Mouse (Mus musculus): Measurements from ENCODE around the gene Zscan2. TPM values are rescaled to one million over a fixed set of nuclear protein-coding genes. Genes with fewer than 3 reads are reported as not detected.

Gene Zscan2
- total RNA-seq (2014; rRNA removed) (3.0 and 4.6 TPM in 2 replicates), polyA plus RNA-seq (2012; rRNA removed) (1.6 and 2.7 TPM in 2 replicates)

DNA sequence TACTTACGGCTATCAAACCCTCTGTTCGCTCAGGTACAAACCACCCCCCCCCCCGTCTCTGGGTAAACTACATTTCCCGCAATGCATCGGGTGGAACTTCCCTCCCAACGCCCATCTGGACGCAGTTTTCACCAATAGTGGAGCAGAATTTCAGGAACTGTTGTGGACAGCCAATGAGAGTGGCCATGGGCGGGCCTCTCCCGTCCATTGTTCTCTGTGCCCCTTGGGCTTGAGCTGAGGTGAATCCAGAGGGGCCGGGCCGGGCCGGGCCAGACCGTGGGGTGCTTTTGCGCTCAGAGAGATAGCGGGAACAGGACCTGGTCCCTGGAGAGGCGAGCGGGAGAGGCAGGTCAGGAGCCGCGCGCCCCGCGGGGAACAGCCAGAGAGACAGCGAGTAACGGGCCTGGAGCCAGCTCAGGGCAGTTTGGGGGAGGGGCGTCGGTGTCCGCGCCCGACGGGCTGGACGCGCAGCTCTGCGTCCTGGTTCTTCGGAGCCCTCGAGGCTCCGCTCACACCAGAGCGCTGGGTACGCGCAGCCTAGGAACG is at the start of gene Zscan2:
Gene Zscan2 (plus strand): TSS at position 192 of the 546 bp plus-strand sequence.
- TF ChIP-seq CTCF (IDR thresholded peaks at IDR 0.05; ENCODE audit: low read depth, low read length): no peak
- peak; percentile 73; the same call in 1 of the 2 replicates for TF ChIP-seq POLR2A (IDR thresholded peaks at IDR 0.05; ENCODE audit: extremely low read depth, insufficient read depth, low read length)
- under 1% methylated on average over 40 of the region's 40 CpGs for WGBS
- peak; percentile 93 for DNase-seq (ENCODE audit: extremely low read depth, low read depth, low spot score)

DNA sequence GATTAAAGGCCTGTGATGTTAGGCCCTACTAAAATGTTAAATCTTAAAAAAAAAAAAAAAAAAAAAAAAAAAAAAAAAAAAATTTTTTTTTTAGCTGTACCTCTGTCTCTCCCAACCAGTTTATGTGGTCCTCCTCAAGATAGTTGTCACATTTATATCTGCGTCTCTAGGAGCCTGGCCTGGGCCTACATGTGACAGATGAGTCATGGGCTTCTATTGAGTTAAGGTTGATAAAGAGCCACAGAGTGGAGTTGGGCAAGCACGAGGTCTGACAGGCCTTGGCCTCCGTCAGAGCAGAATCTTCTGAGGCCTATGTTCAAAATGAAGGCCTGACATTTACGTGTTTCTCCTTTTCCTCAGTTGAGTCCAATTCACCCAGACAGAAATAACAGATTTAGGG is 47.3 kb upstream of the Zscan2 start:
- TF ChIP-seq POLR2A (IDR thresholded peaks at IDR 0.05; ENCODE audit: extremely low read depth, insufficient read depth, low read length) (no peak), CTCF (IDR thresholded peaks at IDR 0.05; ENCODE audit: low read depth, low read length) (no peak)
- Histone ChIP-seq H3K4me1 (ENCODE audit: control insufficient read depth, insufficient read depth, low read length) (no peaks in the 10 kb centered on the region), H3K27ac (replicated peaks; ENCODE audit: insufficient read depth, low read depth, low read length) (no peak overlapping the region), H3K4me3 (ENCODE audit: insufficient read depth, low read depth, low read length) (no peak overlapping the region), H3K27me3 (ENCODE audit: control insufficient read depth, insufficient read depth, low read length) (no peaks in the 10 kb centered on the region), H3K79me2 (ENCODE audit: control insufficient read depth, insufficient read depth, low read length) (no peaks in the 10 kb centered on the region), H3K9ac (ENCODE audit: low read depth, low read length) (no peak overlapping the region), H3K36me3 (ENCODE audit: control insufficient read depth, insufficient read depth, low read length) (no peaks in the 10 kb centered on the region)
- DNase-seq (ENCODE audit: extremely low read depth, low read depth, low spot score): no peak
- 93% methylated on average over 4 of the region's 4 CpGs for WGBS

More for the DNA sequence above, at the start of gene Zscan2:
- Histone ChIP-seq H3K79me2 (ENCODE audit: control insufficient read depth, insufficient read depth, low read length) (peaks cover 6% of the 10 kb centered on the region; the same call in 1 of the 2 replicates), H3K27me3 (ENCODE audit: control insufficient read depth, insufficient read depth, low read length) (no peaks in the 10 kb centered on the region), H3K4me3 (ENCODE audit: insufficient read depth, low read depth, low read length) (peak within 1 kb of the TSS; percentile 88), H3K4me1 (ENCODE audit: control insufficient read depth, insufficient read depth, low read length) (peaks cover 12% of the 10 kb centered on the region; the same call in 1 of the 2 replicates), H3K27ac (replicated peaks; ENCODE audit: insufficient read depth, low read depth, low read length) (peak within 1 kb of the TSS; percentile 95), H3K36me3 (ENCODE audit: control insufficient read depth, insufficient read depth, low read length) (no peaks in the 10 kb centered on the region), H3K9ac (ENCODE audit: low read depth, low read length) (peak within 1 kb of the TSS; percentile 90)

DNA sequence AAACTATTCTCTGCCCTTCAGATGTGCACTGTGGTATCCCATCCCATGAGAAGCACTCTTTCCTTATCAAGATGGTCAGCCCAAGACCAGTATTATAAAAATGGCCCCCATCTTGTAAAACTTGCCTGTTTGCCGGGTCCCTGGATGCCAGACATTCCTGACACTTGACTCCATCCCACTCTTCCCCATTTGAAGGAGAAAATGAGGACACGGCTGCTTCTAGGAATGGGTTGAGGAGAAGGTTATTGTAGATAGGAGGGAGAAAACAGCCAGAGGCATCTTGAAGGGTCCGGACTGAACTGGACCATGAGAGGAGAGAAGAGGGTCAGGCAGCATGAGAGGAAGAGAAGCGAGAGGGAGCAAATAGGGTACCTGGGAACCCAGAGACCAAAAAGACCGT is 44.1 kb upstream of the Zscan2 start:
- 71% methylated on average over 5 of the region's 5 CpGs for WGBS
- H3K27me3 ChIP-seq (ENCODE audit: control insufficient read depth, insufficient read depth, low read length): no peaks in the 10 kb centered on the region
- H3K4me1 ChIP-seq (ENCODE audit: control insufficient read depth, insufficient read depth, low read length): no peaks in the 10 kb centered on the region
- DNase-seq (ENCODE audit: extremely low read depth, low read depth, low spot score): no peak
- TF ChIP-seq POLR2A (IDR thresholded peaks at IDR 0.05; ENCODE audit: extremely low read depth, insufficient read depth, low read length) (no peak), CTCF (IDR thresholded peaks at IDR 0.05; ENCODE audit: low read depth, low read length) (no peak)
- H3K4me3 ChIP-seq (ENCODE audit: insufficient read depth, low read depth, low read length): no peak overlapping the region
- H3K27ac ChIP-seq (replicated peaks; ENCODE audit: insufficient read depth, low read depth, low read length): no peak overlapping the region
- H3K9ac ChIP-seq (ENCODE audit: low read depth, low read length): no peak overlapping the region
- no peaks in the 10 kb centered on the region for H3K79me2 ChIP-seq (ENCODE audit: control insufficient read depth, insufficient read depth, low read length)
- no peaks in the 10 kb centered on the region for H3K36me3 ChIP-seq (ENCODE audit: control insufficient read depth, insufficient read depth, low read length)

GRCm38 (mm10) chr7:80820838-80821237 is 39.9 kb upstream of the Zscan2 start:
- Histone ChIP-seq H3K27me3 (ENCODE audit: control insufficient read depth, insufficient read depth, low read length) (no peaks in the 10 kb centered on the region), H3K4me1 (ENCODE audit: control insufficient read depth, insufficient read depth, low read length) (no peaks in the 10 kb centered on the region), H3K9ac (ENCODE audit: low read depth, low read length) (no peak overlapping the region), H3K27ac (replicated peaks; ENCODE audit: insufficient read depth, low read depth, low read length) (no peak overlapping the region), H3K36me3 (ENCODE audit: control insufficient read depth, insufficient read depth, low read length) (no peaks in the 10 kb centered on the region), H3K79me2 (ENCODE audit: control insufficient read depth, insufficient read depth, low read length) (no peaks in the 10 kb centered on the region), H3K4me3 (ENCODE audit: insufficient read depth, low read depth, low read length) (no peak overlapping the region)
- TF ChIP-seq POLR2A (IDR thresholded peaks at IDR 0.05; ENCODE audit: extremely low read depth, insufficient read depth, low read length) (no peak), CTCF (IDR thresholded peaks at IDR 0.05; ENCODE audit: low read depth, low read length) (no peak)
- 86% methylated on average over 4 of the region's 4 CpGs for WGBS
- DNase-seq (ENCODE audit: extremely low read depth, low read depth, low spot score): no peak

- H3K4me1 ChIP-seq (ENCODE audit: control insufficient read depth, insufficient read depth, low read length): no peaks in the 10 kb centered on the region
- no peak overlapping the region for H3K4me3 ChIP-seq (ENCODE audit: insufficient read depth, low read depth, low read length)
- H3K27me3 ChIP-seq (ENCODE audit: control insufficient read depth, insufficient read depth, low read length): no peaks in the 10 kb centered on the region
- TF ChIP-seq POLR2A (IDR thresholded peaks at IDR 0.05; ENCODE audit: extremely low read depth, insufficient read depth, low read length) (no peak), CTCF (IDR thresholded peaks at IDR 0.05; ENCODE audit: low read depth, low read length) (no peak)
- H3K36me3 ChIP-seq (ENCODE audit: control insufficient read depth, insufficient read depth, low read length): no peaks in the 10 kb centered on the region
- H3K27ac ChIP-seq (replicated peaks; ENCODE audit: insufficient read depth, low read depth, low read length): no peak overlapping the region
- H3K9ac ChIP-seq (ENCODE audit: low read depth, low read length): no peak overlapping the region
- 84% methylated on average over 4 of the region's 4 CpGs for WGBS
- DNase-seq (ENCODE audit: extremely low read depth, low read depth, low spot score): no peak
- H3K79me2 ChIP-seq (ENCODE audit: control insufficient read depth, insufficient read depth, low read length): no peaks in the 10 kb centered on the region
Observed at GRCm38 (mm10) chr7:80823267-80823666, 37.5 kb upstream of the Zscan2 start.
